Mouse (Mus musculus) thymus, adult 2 months (tissue): Measurements from ENCODE around the gene Cadps2.

Source experiments
- CTCF ChIP-seq: fragments of 200-500 bp; IDR thresholded peaks from 2 replicates; pipeline ENCODE4 v1.5.1; 2012; ENCODE audit warnings: mild to moderate bottlenecking, control low read depth, low read length, moderate library complexity, borderline replicate concordance; ENCODE audit not compliant: control insufficient read depth, poor library complexity, insufficient read depth; ENCODE audit errors: extremely low read depth
- POLR2A ChIP-seq: fragments of 200-500 bp; IDR thresholded peaks from 2 replicates; pipeline ENCODE4 v1.6.1; 2012; ENCODE audit warnings: mild to moderate bottlenecking, low read length, control low read depth, moderate library complexity; ENCODE audit not compliant: control insufficient read depth, poor library complexity, insufficient read depth; ENCODE audit errors: extremely low read depth

- TF ChIP-seq CTCF (no peak), POLR2A (no peak)
Measured at GRCm38 (mm10) chr6:23260738-23261050, 578.5 kb downstream of the Cadps2 start.
